Mouse (Mus musculus): ENCODE data around the gene Gm20662.

The Gm20662 gene

DNA sequence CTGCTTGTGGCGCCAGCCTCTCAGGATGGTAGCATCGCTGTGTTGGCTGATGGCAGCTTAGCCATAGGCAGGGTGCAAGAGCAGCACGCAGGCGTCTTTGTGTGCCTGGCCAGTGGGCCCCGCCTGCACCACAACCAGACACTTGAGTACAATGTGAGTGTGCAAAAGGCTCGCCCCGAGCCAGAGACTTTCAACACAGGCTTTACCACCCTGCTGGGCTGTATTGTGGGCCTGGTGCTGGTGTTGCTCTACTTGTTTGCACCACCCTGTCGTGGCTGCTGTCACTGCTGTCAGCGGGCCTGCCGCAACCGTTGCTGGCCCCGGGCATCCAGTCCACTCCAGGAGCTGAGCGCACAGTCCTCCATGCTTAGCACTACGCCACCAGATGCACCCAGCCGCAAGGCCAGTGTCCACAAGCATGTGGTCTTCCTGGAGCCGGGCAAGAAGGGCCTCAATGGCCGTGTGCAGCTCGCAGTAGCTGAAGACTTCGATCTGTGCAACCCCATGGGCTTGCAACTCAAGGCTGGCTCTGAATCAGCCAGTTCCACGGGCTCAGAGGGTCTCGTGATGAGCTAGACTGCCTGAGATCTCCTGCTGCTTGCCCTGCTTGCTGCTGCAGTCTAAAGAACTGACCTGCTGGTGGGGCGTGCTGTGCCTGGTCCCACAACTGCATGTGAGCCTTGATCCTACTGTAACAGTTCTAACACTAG is 58.3 kb downstream of the Gm20662 start:
- DNase-seq, result no peak

DNA sequence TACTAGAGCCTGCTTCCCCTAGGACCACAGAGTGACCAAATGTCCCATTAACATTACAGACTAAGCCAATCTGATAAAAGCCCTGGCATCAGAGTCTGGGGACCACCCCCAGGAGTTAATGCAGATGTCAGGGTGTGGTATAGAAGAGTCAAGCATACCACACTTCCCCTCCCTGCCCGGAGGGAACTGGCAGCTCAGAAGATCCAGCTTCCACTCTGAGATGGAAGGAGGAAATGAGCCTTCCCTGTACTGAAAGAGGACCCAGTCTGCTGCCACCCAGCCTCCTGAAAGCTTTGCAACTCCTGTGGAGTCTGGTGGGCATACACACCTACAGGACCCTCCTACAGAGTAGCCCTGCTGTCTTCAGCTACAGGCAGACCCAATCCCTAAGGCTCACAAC is 58.9 kb downstream of the Gm20662 start:
- DNase-seq, result no peak

DNA sequence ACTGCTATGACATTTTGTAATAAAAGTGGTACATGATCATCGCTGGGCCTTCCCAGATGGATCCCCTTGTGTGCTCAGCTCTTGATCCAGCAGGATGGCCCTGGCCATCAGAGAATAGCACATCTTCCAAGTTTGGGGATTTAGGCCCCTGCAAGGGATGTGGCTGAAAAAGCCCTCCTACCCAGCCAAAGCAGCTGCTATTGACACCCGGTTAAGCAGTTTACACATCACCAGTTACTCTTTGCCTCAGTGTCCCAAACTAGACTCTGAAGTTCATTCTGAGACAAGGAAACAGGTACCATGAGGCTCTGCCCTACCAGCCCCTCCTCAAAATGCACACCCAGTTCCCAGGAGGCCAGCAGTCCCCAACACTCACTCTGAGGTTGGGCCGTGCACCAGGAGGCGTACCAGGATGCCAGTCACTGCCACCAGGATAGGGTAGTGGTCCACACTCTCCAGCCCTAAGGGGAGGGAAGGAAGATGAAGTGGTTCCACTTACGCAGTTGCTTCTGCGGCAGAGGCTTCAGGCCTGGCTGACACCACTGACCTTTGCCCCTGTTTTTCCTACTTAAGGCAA is 59.6 kb downstream of the Gm20662 start:
- DNase-seq, result no peak

DNA sequence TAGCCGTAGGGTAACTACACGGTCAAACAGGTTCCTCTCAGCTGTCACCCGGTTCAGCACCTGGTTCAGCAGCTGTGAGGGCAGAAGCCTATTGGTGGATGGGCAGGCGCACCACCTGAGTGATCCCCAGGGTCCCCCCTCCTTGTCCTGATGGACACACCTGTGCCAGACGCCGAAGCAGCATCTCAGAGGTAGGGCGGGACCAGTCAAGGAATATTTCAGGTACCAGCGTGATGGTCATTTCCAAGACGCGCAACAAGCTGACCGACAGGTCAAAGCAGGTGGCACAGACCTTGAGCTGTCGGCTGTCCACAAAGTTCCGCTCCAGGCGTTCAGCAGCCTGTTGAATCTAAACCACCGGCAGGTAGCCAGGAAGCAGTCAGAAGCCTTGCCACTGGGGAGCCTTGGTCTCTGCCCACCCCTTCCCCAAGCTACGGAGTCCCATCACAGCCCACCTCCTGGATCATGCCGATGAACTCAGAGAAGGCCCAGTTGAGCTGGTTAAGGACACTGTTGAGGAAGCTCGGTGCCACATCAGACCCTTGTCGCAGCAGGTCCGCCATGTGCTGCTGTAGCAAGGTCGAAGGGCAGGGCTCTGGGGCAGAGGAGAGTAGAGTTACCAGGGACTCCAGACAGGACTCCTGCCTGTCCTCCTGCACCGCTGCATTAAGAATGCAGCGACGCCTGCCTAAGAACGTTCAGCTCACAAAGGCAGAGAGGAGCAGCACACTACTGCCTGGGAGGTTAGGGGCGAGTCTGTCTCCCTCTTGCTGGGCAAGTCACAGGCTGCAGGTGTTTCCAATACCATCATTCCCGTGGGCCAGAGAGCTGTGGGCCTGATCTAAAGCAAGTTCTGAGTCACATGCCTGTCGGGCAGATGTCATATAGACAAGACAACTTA is 60.5 kb downstream of the Gm20662 start:
- DNase-seq, result no peak

DNA sequence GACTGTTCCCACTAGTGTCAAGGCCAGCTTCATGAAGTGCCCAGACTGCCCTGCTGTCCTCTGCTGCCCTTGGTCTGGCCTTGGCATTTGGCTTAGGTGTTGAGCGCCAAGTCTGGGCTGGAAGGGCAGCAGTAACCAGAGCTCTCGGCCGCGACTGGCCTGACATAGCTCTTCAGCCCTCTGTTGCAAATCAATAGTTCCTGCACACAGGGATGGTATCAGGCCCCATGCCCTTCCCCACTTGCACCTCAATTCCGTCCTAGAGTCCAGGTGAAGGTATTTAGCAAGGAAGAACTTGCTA is 61.1 kb downstream of the Gm20662 start:
- no peak for DNase-seq

DNA sequence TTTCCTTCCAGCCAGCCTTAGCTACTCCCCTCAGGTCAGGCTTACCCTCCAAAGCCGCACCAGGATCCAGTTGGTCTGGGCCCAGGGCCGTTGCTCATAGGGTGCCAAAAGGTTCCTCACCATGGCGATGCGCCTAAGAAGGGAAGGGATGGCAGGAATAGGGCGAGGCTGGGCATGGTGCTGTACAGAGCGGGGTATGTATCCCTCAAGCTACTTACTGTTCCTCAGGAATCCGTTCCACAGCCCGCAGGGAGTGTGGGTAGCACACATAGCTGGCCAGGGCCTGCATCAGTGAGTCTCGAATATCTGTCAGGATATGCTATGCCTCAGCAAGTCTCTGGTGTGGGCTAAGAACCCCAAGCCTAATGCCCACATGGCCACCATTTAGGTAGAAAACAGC is 62.1 kb downstream of the Gm20662 start:
- DNase-seq, result no peak

DNA sequence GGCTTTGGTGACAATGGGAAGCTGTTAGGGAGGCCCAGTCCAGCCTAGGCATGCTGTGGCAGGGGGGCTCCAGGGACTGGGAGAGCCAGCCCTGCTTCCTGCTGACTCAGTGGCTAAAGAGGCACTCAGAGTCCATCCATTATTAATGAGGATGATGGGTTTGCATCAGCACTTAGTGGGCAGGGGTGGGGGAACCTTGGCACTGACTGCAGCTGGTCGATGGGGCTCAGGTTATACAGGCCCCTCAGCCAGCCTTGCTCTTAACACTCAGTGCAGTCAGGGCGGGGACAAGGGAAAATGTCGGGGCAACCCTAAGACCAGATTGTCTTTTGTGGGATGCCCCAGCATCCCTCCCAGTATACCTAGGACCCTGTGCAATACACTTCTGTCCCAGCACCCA is 66.0 kb downstream of the Gm20662 start:
- peak in 1 of 2 experiments; percentile 2 for DNase-seq

DNA sequence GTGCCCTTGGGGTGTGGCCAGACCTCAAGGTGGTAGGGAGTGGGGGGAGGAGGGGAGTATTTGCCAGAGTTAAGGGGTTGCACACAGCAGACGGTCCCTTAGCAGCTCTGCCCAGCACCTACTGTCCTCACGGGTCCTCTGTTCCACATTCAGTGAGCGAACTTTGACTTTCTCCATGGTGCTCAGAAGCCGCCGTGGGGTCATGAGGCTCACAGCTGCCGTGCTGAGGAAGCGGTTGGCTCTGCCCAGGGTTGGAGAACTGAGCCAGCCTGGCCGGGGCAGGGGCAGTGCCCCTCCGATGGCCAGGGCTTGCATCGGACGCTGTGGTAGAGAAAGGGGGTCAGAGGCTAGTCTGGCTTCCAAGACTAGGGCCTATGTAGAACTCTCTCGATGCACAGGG is 67.2 kb downstream of the Gm20662 start:
- no peak for DNase-seq

DNA sequence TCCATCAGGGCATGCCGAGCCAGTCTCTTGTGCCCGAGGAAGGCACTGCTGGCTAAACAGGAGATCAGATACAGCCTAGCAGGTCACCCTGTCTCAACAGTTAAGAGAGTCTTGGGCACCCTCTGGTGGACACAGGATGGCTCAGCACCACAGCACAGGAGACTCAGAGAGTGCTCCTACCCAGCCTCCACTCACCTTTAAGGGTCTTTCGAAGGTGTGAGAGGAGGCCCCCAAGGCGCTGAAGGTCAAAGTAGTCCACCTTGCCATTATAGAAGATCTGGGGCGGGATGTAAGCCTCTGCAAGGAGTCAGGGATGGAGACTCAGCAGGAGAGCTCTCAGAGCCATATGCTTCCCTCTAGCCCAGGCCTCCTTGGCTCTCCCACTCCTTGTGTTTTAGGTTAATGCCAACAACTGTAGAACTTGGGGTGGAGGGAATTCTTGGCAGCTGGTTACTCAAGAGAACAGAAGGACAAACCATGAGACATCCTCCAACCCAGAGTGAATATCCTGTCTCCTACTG is 69.4 kb downstream of the Gm20662 start:
- DNase-seq, result peak; percentile 85 to 88

DNA sequence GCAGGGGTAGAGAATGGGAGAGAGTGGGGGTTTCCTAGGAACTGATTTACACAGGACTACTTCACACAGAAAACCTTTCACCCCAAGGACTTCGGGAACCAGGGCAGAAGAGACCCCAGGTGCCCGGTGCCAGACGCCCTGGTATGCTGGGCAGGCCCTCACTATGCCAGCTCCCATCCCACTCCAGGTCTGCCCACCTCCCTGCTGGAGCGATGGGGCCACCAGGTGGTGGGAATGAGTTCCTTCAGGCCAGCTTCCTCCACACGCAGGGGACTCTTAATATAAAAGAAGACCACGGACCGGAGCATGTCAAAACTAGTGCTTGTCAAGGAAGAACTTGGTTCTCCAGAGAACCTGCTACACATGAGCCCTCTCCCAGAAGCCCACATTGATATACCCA is 71.0 kb downstream of the Gm20662 start:
- peak; percentile 28 to 56 for DNase-seq

DNA sequence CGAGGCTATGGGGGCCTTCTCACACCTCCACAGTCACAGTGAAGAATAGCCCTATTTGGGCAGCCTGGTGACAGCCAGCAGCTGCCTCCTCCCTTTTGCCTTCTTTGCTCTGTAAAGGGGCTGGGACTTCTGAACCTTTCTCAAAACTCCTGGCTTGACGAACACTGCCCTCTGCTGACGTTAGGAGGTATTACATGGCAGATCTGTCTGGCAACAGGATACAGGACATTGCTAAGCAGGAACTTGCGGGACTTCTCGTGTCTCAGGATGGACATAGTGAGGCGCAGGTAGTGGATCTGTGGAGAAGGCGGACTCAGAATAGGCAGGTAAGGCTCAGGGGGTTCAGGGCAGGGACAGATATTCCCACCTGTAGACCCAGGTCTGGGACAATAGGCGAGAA is 71.8 kb downstream of the Gm20662 start:
- peak; percentile 93 to 94 for DNase-seq

DNA sequence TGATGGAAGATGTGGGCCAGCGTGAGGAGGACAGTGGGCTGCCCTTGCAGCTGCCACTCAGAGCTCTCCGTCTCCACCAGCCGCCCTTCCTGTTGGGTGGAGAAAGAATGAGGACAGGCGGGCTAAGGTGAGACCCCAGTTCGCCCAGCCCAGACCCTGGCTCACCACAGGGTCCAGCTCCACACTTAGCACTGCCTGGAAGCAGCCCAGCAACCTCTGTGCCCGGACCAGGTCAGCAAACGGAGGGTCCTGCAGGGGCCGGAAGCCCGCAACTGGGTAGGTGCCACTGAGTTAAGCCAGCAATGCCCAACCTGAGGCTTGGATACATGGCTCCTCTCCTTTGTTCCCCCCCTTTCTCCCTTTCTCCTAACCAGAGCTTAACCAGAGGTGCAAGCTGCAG is 72.9 kb downstream of the Gm20662 start:
- DNase-seq, result no peak

DNA sequence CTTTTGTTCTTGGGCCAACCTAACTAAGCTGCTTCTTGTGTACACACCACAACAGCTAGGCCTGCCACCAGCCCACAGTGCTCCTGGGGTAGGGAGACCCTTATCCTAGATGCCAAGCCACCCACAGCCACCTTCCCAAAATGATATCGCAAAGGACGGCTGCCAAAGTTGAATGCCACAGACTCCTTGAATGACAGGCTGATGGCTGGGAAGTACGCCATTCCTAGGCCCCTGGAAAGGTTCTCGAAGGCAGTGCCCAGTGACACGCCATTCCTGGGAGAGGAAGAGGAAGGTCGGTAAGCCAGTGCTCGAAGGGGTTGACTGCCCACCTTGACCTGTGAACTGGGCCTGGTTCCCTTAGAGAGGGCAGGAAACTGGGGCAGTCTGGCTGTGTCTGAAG is 73.4 kb downstream of the Gm20662 start:
- no peak for DNase-seq

DNA sequence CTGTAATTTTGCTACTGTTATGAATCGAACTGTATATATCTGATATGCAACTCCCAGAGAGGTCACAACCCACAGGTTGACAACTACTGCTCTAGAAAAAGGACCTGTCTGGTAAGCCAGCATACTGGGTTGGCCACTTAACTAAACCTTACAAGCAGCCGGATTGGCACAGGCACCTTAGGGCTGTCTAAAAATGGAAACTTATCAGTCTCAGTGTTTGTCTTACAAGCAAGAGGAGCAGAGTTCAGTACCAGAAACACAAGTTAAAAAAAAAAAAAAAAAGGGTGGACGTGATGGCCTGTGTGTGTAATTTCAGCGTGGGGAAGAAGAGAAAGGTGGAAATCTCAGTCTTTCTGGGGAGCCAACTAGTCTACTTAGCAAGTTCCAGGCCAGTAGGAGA is 75.7 kb downstream of the Gm20662 start:
- DNase-seq, result no peak

DNA sequence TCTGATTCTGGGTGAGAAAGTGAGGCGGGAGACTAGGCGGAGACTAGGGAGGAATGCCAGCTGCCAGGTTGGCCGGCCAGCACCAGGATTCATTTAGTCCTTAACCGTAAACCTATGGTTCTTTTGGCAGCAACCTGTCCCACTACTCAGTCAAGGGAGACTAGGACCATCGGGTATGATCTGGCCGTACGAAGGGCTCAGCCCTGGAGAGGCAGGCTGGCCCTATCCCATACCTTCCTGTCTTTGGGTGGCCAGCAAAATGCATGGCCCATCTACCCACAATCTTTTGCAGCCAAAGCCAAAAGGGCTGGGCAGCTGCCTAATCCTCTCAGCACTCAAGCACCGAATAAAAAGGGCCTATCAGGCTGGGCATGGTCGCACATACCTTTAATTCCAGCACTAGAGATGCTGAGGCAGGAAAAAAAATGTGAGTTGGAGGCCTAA is 76.4 kb downstream of the Gm20662 start:
- peak; percentile 67 to 70 for DNase-seq

DNA sequence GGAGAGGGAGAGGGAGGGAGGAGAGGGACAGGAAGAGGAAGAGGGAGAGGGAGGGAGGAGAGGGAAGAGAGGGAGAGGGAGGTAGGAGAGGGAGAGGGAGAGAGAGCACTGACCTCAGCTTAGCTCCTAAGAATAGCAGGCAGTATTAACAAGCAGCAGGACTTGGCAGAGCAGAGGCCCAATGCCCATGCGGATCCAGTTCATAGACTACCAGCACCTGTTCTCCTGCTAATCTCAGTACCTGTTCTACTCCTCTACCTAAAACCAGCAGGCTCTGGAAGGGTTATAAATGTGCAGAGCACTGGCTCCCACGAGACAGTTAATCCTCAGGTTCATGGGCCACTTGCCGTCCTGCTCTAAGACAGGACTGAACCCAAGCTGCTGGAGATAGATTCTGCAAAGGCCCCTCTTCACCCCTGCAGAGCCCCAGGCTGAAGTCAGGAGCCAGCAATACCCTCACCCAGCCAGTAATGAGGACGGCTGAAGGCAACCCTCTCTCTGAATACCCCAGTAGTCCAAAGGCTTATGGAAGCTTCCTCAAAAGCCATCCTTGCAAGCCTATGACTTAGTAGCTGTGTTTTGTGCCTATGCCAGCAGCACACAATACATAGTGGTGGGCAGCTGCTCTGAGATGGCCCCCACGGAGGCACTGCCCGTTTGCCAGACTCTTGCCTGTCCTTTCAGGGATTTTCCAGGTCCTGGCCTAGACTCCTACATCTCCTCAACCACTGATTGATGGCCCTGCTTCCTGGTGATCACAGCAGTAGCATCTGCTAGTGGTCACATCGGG is 77.2 kb downstream of the Gm20662 start:
- peak; percentile 78 to 88 for DNase-seq

DNA sequence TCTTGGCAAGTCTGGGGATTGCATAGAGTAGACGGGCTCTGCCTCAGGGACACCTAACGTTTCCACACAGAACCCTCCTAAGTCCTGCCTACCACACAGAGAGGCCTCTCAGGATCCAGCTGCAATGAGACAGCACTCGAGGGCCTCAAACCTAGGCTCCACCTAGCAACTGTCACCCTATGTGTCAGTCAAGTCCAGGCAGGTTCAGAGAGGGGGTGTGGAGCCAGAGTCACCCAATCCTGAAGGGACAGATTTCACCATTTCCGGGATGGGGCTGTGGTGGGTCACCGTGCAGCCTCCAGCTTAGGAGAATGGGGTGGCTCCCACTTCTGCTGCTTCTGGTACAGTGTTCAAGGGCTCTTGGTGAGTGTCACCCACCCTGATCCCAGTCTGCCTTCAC is 84.0 kb downstream of the Gm20662 start, which contains the start of gene Mst1:
Mst1 (plus strand) TSS at position 269 of the 400 bp plus-strand sequence.
- no peak for DNase-seq

DNA sequence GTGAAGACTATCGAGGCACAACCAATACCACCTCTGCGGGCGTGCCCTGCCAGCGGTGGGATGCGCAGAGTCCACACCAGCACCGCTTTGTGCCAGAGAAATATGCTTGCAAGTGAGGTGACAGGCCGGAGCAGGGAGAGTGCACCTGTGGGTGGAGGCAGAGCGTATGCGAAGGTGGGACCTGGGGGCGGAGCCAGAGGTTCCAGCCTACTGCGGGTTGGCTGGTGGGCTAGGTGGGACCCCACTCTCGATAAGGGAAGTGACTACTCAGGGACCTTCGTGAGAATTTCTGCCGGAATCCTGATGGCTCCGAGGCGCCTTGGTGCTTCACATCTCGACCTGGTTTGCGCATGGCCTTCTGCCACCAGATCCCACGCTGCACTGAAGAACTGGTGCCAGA is 86.4 kb downstream of the Gm20662 start:
- DNase-seq, result peak; percentile 60 to 66

DNA sequence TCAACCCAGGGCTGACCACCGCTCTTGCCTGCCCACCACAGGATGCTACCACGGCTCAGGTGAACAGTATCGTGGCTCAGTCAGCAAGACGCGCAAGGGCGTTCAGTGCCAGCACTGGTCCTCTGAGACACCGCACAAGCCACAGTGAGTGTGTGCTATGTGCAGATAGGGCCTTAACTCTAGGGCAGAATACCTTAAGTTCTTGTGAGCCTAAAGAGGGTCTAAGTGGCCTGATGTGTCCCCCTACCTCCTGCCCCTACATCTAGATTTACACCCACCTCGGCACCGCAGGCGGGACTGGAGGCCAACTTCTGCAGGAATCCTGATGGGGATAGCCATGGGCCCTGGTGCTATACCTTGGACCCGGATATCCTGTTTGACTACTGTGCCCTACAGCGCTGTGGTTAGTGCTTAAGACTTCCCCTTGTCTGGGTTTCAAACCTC is 86.9 kb downstream of the Gm20662 start, which contains the start of gene Rnf123:
Rnf123 (minus strand) TSS at position 359 of the 444 bp plus-strand sequence.
- DNase-seq, result no peak

DNA sequence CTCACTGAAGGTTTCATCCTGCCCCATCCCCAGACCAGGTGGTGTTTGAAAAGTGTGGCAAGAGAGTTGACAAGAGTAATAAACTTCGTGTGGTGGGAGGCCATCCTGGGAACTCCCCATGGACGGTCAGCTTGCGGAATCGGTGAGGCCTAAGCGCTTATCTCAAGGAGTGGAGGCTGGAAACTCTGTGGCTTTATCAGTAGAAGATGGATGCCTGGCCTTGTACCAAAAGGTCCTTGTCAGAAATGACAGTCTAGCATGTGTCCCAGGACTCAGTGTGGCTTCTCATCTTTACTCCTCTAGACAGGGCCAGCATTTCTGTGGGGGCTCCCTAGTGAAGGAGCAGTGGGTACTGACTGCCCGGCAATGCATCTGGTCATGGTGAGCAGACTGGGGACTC is 87.4 kb downstream of the Gm20662 start:
- no peak for DNase-seq

DNA sequence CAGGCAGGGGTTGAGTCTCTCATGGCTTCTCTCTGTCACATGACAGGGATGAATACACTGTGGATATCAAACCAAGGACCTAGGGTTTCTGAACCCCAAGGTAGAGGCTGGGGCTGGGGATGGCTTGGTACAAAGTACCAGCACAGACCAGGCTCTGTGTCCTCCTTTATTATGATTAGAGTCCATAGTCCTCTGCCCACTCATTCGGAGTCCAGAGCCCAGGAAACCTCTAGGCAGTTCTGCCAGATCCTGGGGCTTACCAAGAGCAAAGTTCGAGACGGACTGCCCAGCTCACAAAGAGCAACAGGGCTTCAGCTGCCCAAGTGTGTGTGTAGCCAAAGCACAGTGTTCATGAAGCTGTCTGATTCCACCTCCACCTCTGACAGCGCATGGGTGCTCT is 89.1 kb downstream of the Gm20662 start:
- no peak for DNase-seq

DNA sequence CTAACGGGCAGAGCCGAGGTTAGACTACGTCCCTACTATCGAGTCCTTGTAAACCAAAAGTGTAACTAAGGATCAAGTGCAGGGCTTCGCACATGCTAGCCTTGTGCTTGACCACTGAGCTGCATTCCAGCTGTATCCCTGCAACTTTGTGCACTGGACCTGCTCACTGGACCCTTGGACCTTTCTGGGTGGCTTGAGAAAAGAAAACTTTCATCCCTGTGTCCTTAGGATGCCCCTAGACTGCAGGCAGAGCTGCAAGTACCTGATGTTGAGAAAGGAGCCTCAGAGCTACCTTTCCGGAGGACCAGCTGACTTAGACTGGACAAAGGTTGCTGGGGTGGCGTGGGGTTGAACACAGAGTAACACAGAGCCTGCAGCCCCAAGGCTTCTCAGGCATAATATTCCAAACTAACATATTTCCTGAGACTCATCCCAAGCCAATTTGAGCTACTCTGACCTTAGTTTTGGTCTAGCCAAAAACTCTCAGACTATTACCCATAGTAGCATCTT is 94.5 kb downstream of the Gm20662 start:
- no peak for DNase-seq

Data from cerebellum, postnatal 14 days (tissue).